Comparison of ENCODE assay signal across 8 mouse cellular contexts in genomic region chr17:79356071-79356601, GRCm38 (mm10). TPM values are rescaled to one million over a fixed set of nuclear protein-coding genes. Genes with fewer than 3 reads are reported as not detected.
DNase-seq lines count a peak whose midpoint lies in the region; ATAC-seq and TF ChIP-seq lines count a peak whose summit lies in the region.

No protein-coding gene starts in this region.

- 0 out of 4 replicates have a peak, but pooled peaks cover 0 to 6% of the 10 kb centered on the region in 2 experiments for H3K4me1 ChIP-seq in MEL (ENCODE audit: control insufficient read depth in 1 of 2, insufficient read depth in 2 of 2, low read length in 2 of 2)
- peaks cover 21% of the 10 kb centered on the region for H3K4me1 ChIP-seq in forebrain, embryonic 13.5 days
- peaks cover 3% of the 10 kb centered on the region for H3K4me1 ChIP-seq in kidney, embryonic 16.5 days (ENCODE audit: insufficient read depth, low read length)
- H3K4me1 ChIP-seq in midbrain, embryonic 12.5 days = peaks cover 17% of the 10 kb centered on the region

- H3K27me3 ChIP-seq in MEL (ENCODE audit: control insufficient read depth in 1 of 2, insufficient read depth in 2 of 2, low read length in 2 of 2) = no peaks in the 10 kb centered on the region
- H3K27me3 ChIP-seq in forebrain, embryonic 13.5 days = peaks cover 14% of the 10 kb centered on the region
- H3K27me3 ChIP-seq in kidney, embryonic 16.5 days (ENCODE audit: insufficient read depth, low read length) = peaks cover 12% of the 10 kb centered on the region; the same call in 1 of the 2 replicates
- peaks cover 46% of the 10 kb centered on the region for H3K27me3 ChIP-seq in midbrain, embryonic 12.5 days

- H3K9ac ChIP-seq in MEL (ENCODE audit: control insufficient read depth, low read depth, low read length, poor library complexity, severe bottlenecking) = peak overlapping the region; percentile 63
- peak overlapping the region; percentile 77 for H3K9ac ChIP-seq in forebrain, embryonic 13.5 days
- peak overlapping the region; percentile 80 for H3K9ac ChIP-seq in kidney, embryonic 16.5 days (replicated peaks; ENCODE audit: low read length)
- H3K9ac ChIP-seq in midbrain, embryonic 12.5 days (replicated peaks) = peak overlapping the region; percentile 77

- peak overlapping the region; percentile 60 to 64 for H3K4me3 ChIP-seq in MEL (ENCODE audit: control insufficient read depth in 1 of 2, insufficient read depth in 1 of 2, low read depth in 2 of 2, low read length in 2 of 2)
- H3K4me3 ChIP-seq in forebrain, embryonic 13.5 days = peak overlapping the region; percentile 71
- peak overlapping the region; percentile 74 for H3K4me3 ChIP-seq in kidney, embryonic 16.5 days (ENCODE audit: low read length)
- peak overlapping the region; percentile 63 for H3K4me3 ChIP-seq in midbrain, embryonic 12.5 days

- intact Hi-C loops in gastrocnemius, postnatal 36 days (cut with DNase I) = loop anchor here (10.0 kb wide), 1 partner anchor 659 kb away; no protein-coding TSS in a partner anchor

- peak; percentile 23 for ATAC-seq in forebrain, embryonic 13.5 days
- ATAC-seq in kidney, embryonic 16.5 days (ENCODE audit: low FRiP score, low TSS enrichment) = peak; percentile 23; the same call in 1 of the 2 replicates
- peak; percentile 17; the same call in 1 of the 2 replicates for ATAC-seq in midbrain, embryonic 12.5 days (ENCODE audit: low FRiP score, low read depth)

- H3K4me2 ChIP-seq in forebrain, embryonic 13.5 days = peak overlapping the region; percentile 78
- peak overlapping the region; percentile 100 for H3K4me2 ChIP-seq in kidney, embryonic 16.5 days (replicated peaks; ENCODE audit: low read depth, low read length)
- peak overlapping the region; percentile 93 for H3K4me2 ChIP-seq in midbrain, embryonic 12.5 days (replicated peaks)

- TF ChIP-seq CTCF in MEL (IDR thresholded peaks at IDR 0.05 in 2 of 3, conservative IDR thresholded peaks at IDR 0.05 in 1 of 3; ENCODE audit: control insufficient read depth in 1 of 3, insufficient read depth in 1 of 3, low read depth in 2 of 3, low read length in 3 of 3, poor library complexity in 1 of 3, severe bottlenecking in 1 of 3) = no peak

- no peaks in the 10 kb centered on the region; the same call in none of the 2 replicates for H3K79me2 ChIP-seq in MEL (ENCODE audit: control insufficient read depth, insufficient read depth, low read length, poor library complexity)

- no peak overlapping the region for H3K27ac ChIP-seq in MEL (ENCODE audit: control insufficient read depth, low read depth, low read length)
- no peak overlapping the region for H3K27ac ChIP-seq in forebrain, embryonic 13.5 days
- no peak overlapping the region for H3K27ac ChIP-seq in kidney, embryonic 16.5 days (ENCODE audit: low read length)
- peak overlapping the region; percentile 86 for H3K27ac ChIP-seq in midbrain, embryonic 12.5 days (replicated peaks)

- TF ChIP-seq RAD21 in MEL (IDR thresholded peaks at IDR 0.05; ENCODE audit: low read depth, low read length) = no peak

- TF ChIP-seq EP300 in MEL (IDR thresholded peaks at IDR 0.05; ENCODE audit: low read depth in 1 of 2, low read length in 2 of 2) = peak; percentile 34 to 54; a peak in 3 of 4 replicates

- 14% methylated on average over 24 of the region's 24 CpGs for WGBS in forebrain, embryonic 13.5 days
- whole genome bisulfite sequencing in kidney, embryonic 16.5 days = 6% methylated on average over 24 of the region's 24 CpGs
- 12% methylated on average over 24 of the region's 24 CpGs for WGBS in midbrain, embryonic 12.5 days

- DNase-seq in gastrocnemius, postnatal 25 days = peak; percentile 35
- DNase-seq in gastrocnemius, postnatal 36 days = no peak
- peak; percentile 42 for DNase-seq in MEL (ENCODE audit: low read depth, low spot score)
- peak; percentile 46 for DNase-seq in thymus, postnatal 4 days
- DNase-seq in adrenal gland, adult 18-20 months (ENCODE audit: low spot score in 2 of 2) = no peak

- H3K36me3 ChIP-seq in MEL (ENCODE audit: control insufficient read depth in 1 of 2, insufficient read depth in 2 of 2, low read length in 2 of 2) = peaks cover 0 to 3% of the 10 kb centered on the region in 2 experiments; a peak in 1 of 4 replicates
- H3K36me3 ChIP-seq in forebrain, embryonic 13.5 days (ENCODE audit: poor library complexity, severe bottlenecking) = no peaks in the 10 kb centered on the region
- no peaks in the 10 kb centered on the region for H3K36me3 ChIP-seq in kidney, embryonic 16.5 days (ENCODE audit: insufficient read depth, low read length)
- H3K36me3 ChIP-seq in midbrain, embryonic 12.5 days = no peaks in the 10 kb centered on the region

- no peak for TF ChIP-seq POLR2A in MEL (IDR thresholded peaks at IDR 0.05; ENCODE audit: control insufficient read depth in 1 of 2, insufficient read depth in 1 of 2, low read depth in 1 of 2, low read length in 2 of 2, poor library complexity in 1 of 2)

- H3K9me3 ChIP-seq in MEL (replicated peaks; ENCODE audit: insufficient read depth, low read length) = no peaks in the 10 kb centered on the region
- H3K9me3 ChIP-seq in forebrain, embryonic 13.5 days (replicated peaks) = no peaks in the 10 kb centered on the region
- H3K9me3 ChIP-seq in kidney, embryonic 16.5 days (ENCODE audit: low read length) = no peaks in the 10 kb centered on the region
- no peaks in the 10 kb centered on the region for H3K9me3 ChIP-seq in midbrain, embryonic 12.5 days

TF ChIP-seq in MEL, 35 proteins besides CTCF, POLR2A, EP300 and RAD21:
- TF ChIP-seq ZNF384 (IDR thresholded peaks at IDR 0.05; ENCODE audit: low read depth, low read length) (no peak), GATA1 (IDR thresholded peaks at IDR 0.05; ENCODE audit: low read depth, low read length) (peak; percentile 61), ETS1 (IDR thresholded peaks at IDR 0.05; ENCODE audit: low read depth, low read length) (peak; percentile 60), MAX (IDR thresholded peaks at IDR 0.05; ENCODE audit: low read length) (peak; percentile 32; the same call in 1 of the 2 replicates), ZMIZ1 (IDR thresholded peaks at IDR 0.05; ENCODE audit: low read depth, low read length) (no peak), MXI1 (IDR thresholded peaks at IDR 0.05; ENCODE audit: low read depth, low read length) (peak; percentile 39; the same call in 1 of the 2 replicates), MYB (IDR thresholded peaks at IDR 0.05; ENCODE audit: low read depth, low read length) (peak; percentile 36; the same call in 1 of the 2 replicates), TCF12 (IDR thresholded peaks at IDR 0.05; ENCODE audit: low read depth, low read length) (0 out of 2 replicates have a peak, but pooled peaks have one; percentile 26), RCOR1 (IDR thresholded peaks at IDR 0.05; ENCODE audit: low read depth, low read length) (0 out of 2 replicates have a peak, but pooled peaks have one; percentile 22), SIN3A (IDR thresholded peaks at IDR 0.05; ENCODE audit: low read length) (peak; percentile 60)
TF ChIP-seq in MEL: peak in this region for 8.

RNA-seq across cellular contexts. Expression of gene Cdc42ep3, which starts 1.2 kb away (rescaled TPM):
- total RNA-seq in gastrocnemius, postnatal 25 days (2021) = 10 to 100 TPM; 25.4 to 27.8 TPM
- 10 to 100 TPM; 30.6 to 45.2 TPM for total RNA-seq in gastrocnemius, postnatal 36 days (2021)
- total RNA-seq in MEL (2012; rRNA removed) = 4.2 and 4.6 TPM in 2 replicates
- polyA plus RNA-seq in MEL (2012; ENCODE audit: insufficient read depth in 1 of 2, insufficient read length in 2 of 2, low read depth in 1 of 2, low replicate concordance in 2 of 2, missing spikeins in 1 of 2) = 1 to 10 TPM in 1 of 2 experiments, not detected in 1; 8.4 TPM
- polyA plus RNA-seq in forebrain, embryonic 13.5 days (2015; fragmentation: Nextera tagmentation; extraction: Ambion mirVana) = 33.5 TPM in 2 replicates
- 52.2 and 56.8 TPM in 2 replicates for polyA plus RNA-seq in kidney, embryonic 16.5 days (2015; fragmentation: Nextera tagmentation; extraction: Ambion mirVana)
- 31.5 and 33.5 TPM in 2 replicates for polyA plus RNA-seq in midbrain, embryonic 12.5 days (2016; fragmentation: Nextera tagmentation; extraction: Ambion mirVana)
- total RNA-seq in adrenal gland, adult 18-20 months (2021) = 10 to 100 TPM in 1 of 2 experiments, 1 to 10 TPM in 1; 9.0 to 11.2 TPM

Comparison
In these comparisons a context has a peak if more than half of its experiments do, and no peak if none do; other contexts are left out.
1. DNase-seq: peak in gastrocnemius, postnatal 25 days (single experiment), MEL (single experiment) and thymus, postnatal 4 days (single experiment); none in gastrocnemius, postnatal 36 days (0 of 2) and adrenal gland, adult 18-20 months (0 of 2).
2. Peak in every context shown above with its lines, with median percentiles within 50 percentile points of each other: H3K4me3 ChIP-seq, H3K9ac ChIP-seq, ATAC-seq and H3K4me2 ChIP-seq.